Mouse (Mus musculus) heart, embryonic 16.5 days (tissue): ENCODE data around the gene Irx1. TPM values are rescaled to one million over a fixed set of nuclear protein-coding genes. Genes with fewer than 3 reads are reported as not detected.

Source experiments
- ATAC-seq: fragments of 200-750 bp; cut with Nextera tagmentation; replicated peaks from 2 replicates; pipeline ENCODE4 v1.8.0; 2017; ENCODE audit warnings: moderate number of reproducible peaks; ENCODE audit not compliant: insufficient read depth, low FRiP score; ENCODE audit errors: extremely low read depth
- H3K27ac ChIP-seq: fragments of 300-500 bp; sonication (generic); 2 replicates; pipeline ENCODE4 v1.5.1; 2014; ENCODE audit warnings: mild to moderate bottlenecking, low read length, control low read depth, moderate library complexity
- H3K27me3 ChIP-seq: fragments of 300-500 bp; sonication (generic); 2 replicates; pipeline ENCODE4 v1.6.1; 2014; ENCODE audit warnings: low read length, mixed read lengths; ENCODE audit not compliant: control insufficient read depth, insufficient read depth
- H3K36me3 ChIP-seq: fragments of 300-500 bp; sonication (generic); 2 replicates; pipeline ENCODE4 v1.6.1; 2014; ENCODE audit not compliant: control insufficient read depth, insufficient read depth
- H3K4me1 ChIP-seq: fragments of 300-500 bp; sonication (generic); 2 replicates; pipeline ENCODE4 v1.6.1; 2014; ENCODE audit warnings: low read length, mixed read lengths; ENCODE audit not compliant: control insufficient read depth, insufficient read depth
- H3K4me2 ChIP-seq: fragments of 300-500 bp; sonication (generic); 2 replicates; pipeline ENCODE4 v1.6.1; 2014; ENCODE audit warnings: low read depth, mild to moderate bottlenecking, control low read depth, low read length
- H3K4me3 ChIP-seq: fragments of 300-500 bp; sonication (generic); 2 replicates; pipeline ENCODE4 v1.5.1; 2014; ENCODE audit warnings: mild to moderate bottlenecking, control low read depth, low read length
- H3K9ac ChIP-seq: fragments of 300-500 bp; sonication (generic); 2 replicates; pipeline ENCODE4 v1.6.1; 2014; ENCODE audit warnings: low read length, control low read depth
- H3K9me3 ChIP-seq: fragments of 300-500 bp; sonication (generic); replicated peaks from 2 replicates; pipeline ENCODE4 v1.6.1; 2016; ENCODE audit warnings: low read length; ENCODE audit not compliant: control insufficient read depth
- WGBS: fragments of 180-500 bp; shearing (Covaris S2); extraction: QIAGEN DNeasy Blood & Tissue Kit; methylation state at CpG from one replicate; pipeline ENCODE4 v1.1.7; 2014; 5-methylcytosine and 5-hydroxymethylcytosine counted together
- polyA plus RNA-seq: library from polyadenylated mRNA; unstranded; fragments of >200 nt; fragmentation: Nextera tagmentation; extraction: Ambion mirVana; gene quantifications from 2 replicates; pipeline ENCODE4 v1.2.1, GENCODE M21; 2015

Gene Irx1
- polyA plus RNA-seq, 1 experiment from 2014 or later: 1.8 TPM

DNA sequence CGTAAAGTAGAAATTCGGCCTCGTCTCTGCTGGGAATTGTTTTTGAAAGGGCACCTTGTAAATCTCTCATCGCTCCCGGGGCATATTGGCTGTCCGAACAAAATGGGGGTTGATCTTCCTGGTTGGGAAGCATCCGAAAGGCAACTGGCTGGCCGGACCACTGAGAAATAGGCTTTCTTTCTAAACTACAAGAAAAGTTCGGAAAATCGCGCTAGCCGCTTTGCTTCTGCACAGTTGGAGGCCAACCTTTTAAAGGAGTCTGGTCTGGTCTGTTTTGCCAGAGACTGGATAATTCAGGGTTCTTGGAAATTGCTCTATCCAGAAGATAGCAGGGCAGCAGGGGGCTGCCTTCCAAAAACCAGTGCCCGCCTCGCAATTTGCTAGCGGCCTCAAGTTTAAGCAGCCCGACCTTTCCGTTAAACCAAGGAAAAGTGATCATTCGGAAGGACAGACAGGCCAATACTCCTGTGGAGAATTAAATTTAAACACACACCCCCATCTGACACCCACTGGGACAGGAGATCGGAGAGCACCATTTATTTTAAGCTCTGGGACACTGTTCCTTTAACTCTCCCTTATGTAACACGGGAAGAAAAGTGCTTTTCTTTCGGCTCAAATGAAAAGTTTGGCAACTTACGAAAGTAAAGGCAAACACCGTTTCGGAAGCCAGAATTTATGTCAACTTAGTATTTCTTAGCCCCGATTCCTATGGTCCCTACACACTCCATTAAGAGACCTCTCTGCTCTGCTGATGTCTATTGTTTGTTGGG, 1.4 kb downstream of the Irx1 start:
- Histone ChIP-seq H3K4me2 (peak overlapping the region; percentile 76), H3K36me3 (no peaks in the 10 kb centered on the region), H3K4me1 (0 out of 2 replicates have a peak, but pooled peaks cover 7% of the 10 kb centered on the region), H3K27me3 (peaks cover 73% of the 10 kb centered on the region), H3K4me3 (peak overlapping the region; percentile 59), H3K27ac (peak overlapping the region; percentile 81), H3K9ac (peak overlapping the region; percentile 73), H3K9me3 (no peaks in the 10 kb centered on the region)
- WGBS: 4% methylated on average over 25 of the region's 25 CpGs
- ATAC-seq: no peak

DNA sequence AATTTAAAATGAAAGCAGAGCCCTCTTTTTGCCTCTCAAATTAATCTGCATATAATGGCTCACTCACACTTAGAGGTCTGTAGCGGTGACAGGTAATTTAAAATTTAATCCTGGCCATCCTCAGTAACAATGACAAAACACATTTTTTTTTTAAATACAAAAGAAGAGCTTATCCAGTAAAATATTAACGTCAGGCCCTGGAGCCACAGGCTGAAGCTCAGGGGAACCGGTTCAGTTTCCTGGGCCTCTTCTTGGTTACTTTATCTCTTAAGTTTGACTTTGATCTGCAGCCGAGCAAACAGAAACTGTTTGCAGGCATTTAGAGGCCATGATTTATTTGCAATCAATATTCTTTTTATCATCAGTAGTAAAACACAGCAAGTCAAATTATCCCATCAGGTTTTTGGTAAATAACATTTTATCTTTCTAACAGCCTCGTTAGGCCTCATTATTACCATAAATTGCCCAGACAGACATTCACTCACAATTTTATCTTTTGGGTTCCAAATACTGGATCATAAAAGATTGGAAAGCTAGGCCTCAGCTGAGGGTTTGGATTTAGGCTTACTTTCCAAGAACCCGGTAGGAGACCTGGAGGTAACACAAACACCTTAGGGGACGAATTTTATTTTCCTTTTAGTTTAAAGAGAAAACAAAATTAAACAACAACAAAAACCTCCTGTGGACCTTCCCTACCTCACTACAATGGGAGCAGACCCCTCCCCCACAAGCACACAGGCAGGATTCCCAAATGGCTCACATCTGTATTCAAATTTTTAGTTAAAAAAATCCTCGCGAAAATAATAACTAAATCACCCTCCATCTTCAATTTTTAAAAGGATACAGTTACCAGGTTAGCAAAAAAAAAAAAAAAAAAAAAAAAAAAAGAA, 2.4 kb downstream of the Irx1 start:
- 0 out of 2 replicates have a peak, but pooled peaks cover 7% of the 10 kb centered on the region for H3K4me1 ChIP-seq
- H3K27ac ChIP-seq: no peak overlapping the region
- no peaks in the 10 kb centered on the region for H3K9me3 ChIP-seq
- no peaks in the 10 kb centered on the region for H3K36me3 ChIP-seq
- ATAC-seq: no peak
- H3K27me3 ChIP-seq: peaks cover 72% of the 10 kb centered on the region
- H3K4me2 ChIP-seq: peak overlapping the region; percentile 76
- H3K9ac ChIP-seq: peak overlapping the region; percentile 28; the same call in 1 of the 2 replicates
- peak overlapping the region; percentile 59 for H3K4me3 ChIP-seq
- WGBS: 27% methylated on average over 9 of the region's 9 CpGs

DNA sequence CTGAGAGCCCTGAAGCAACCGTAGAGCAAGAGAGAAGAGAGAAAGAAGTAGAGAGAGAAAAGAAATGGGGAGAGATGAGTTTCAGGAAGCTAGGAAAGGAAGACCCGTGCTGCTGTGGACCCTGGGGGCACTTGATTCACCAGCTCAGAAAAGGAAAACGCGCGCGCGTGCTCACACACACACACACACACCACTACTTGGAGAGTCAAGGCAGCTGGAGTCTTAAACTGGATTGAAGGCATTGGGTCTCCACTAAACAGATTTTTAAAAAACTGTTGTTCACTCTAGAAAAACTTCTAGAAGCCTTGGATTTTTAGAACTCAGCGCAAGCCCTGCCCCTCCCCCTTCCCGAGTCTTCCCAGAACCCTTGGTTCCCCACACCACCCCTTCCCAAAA, 3.2 kb downstream of the Irx1 start:
- H3K9me3 ChIP-seq: no peaks in the 10 kb centered on the region
- no peak overlapping the region for H3K27ac ChIP-seq
- ATAC-seq: no peak
- no peaks in the 10 kb centered on the region for H3K36me3 ChIP-seq
- peak overlapping the region; percentile 76 for H3K4me2 ChIP-seq
- WGBS: 17% methylated on average over 9 of the region's 9 CpGs
- peak overlapping the region; percentile 53; the same call in 1 of the 2 replicates for H3K9ac ChIP-seq
- H3K4me1 ChIP-seq: 0 out of 2 replicates have a peak, but pooled peaks cover 7% of the 10 kb centered on the region
- H3K27me3 ChIP-seq: peaks cover 72% of the 10 kb centered on the region
- peak overlapping the region; percentile 59 for H3K4me3 ChIP-seq

DNA sequence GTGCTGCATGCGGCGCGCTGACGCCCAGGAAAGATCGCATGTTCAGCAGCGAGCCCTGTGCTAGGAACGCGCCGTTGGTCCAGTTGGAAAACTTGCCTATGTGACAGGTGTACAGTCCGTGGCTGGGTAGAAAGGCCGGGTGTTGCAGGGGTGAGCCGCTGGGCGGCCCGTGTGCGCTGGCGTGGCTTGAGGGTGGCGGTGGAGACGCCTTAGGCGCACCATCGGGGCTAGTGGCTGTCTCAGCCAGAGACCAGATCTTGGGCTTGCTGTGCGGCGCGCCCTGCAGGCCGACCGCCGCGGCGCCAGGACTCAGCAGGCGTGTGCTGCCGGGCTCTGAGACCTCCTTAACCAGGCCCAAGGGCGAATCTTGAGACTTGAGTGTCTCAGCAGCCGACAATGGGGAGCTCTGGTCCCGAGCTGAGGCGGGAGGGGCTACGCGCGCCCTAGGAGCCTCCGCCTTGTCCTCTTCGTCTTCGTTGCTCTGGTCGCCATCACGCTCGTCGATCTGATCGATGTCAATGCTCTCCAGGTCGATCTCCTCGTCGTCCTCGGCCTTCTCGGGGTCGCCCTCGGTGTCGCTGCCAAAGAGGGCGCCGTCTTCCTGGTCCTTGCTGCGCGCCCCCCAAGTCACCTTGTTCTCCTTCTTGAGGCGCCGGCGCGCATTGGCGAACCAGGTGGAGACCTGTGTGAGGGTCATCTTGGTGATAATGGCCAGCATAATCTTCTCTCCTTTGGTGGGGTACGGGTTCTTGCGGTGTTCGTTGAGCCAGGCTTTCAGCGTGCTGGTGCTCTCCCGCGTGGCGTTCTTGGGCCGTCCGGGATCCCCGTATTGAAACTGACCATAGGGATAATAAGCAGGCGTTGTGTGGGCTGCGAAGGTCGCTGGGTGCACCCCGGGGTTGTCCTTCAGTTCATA, 3.9 kb downstream of the Irx1 start:
- no peak overlapping the region for H3K27ac ChIP-seq
- H3K9ac ChIP-seq: peak overlapping the region; percentile 53
- H3K36me3 ChIP-seq: no peaks in the 10 kb centered on the region
- H3K4me3 ChIP-seq: peak overlapping the region; percentile 59
- H3K4me1 ChIP-seq: 0 out of 2 replicates have a peak, but pooled peaks cover 7% of the 10 kb centered on the region
- no peak; the same call in 1 of the 2 replicates for ATAC-seq
- peaks cover 70% of the 10 kb centered on the region for H3K27me3 ChIP-seq
- 6% methylated on average over 75 of the region's 76 CpGs for WGBS
- peak overlapping the region; percentile 76 for H3K4me2 ChIP-seq
- no peaks in the 10 kb centered on the region for H3K9me3 ChIP-seq

DNA sequence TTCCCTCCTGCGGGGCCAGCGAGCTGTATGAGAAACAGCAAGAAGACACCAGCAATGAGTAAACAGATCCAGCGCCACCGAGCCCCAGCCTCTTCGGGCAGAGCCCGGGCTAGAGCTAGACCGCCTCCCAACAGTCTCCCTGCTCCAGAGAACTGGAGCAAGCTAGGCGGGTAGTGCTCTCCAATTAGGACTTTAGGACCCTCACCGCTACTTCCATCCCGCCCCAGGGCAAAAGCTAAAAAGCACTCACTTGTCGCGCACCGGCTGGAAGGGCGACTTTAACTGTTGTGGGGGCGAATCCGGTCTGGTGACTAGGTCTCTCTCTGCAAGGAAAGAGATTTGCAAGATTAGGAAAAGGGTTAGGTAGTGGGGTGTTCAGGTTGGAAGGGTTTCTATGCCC, 4.9 kb downstream of the Irx1 start:
- H3K27ac ChIP-seq: no peak overlapping the region
- H3K9me3 ChIP-seq: no peaks in the 10 kb centered on the region
- no peaks in the 10 kb centered on the region for H3K36me3 ChIP-seq
- 15% methylated on average over 16 of the region's 16 CpGs for WGBS
- ATAC-seq: no peak
- H3K27me3 ChIP-seq: peaks cover 66% of the 10 kb centered on the region
- H3K4me2 ChIP-seq: peak overlapping the region; percentile 76
- H3K4me1 ChIP-seq: 0 out of 2 replicates have a peak, but pooled peaks cover 4% of the 10 kb centered on the region
- H3K9ac ChIP-seq: no peak overlapping the region
- peak overlapping the region; percentile 59; the same call in 1 of the 2 replicates for H3K4me3 ChIP-seq

DNA sequence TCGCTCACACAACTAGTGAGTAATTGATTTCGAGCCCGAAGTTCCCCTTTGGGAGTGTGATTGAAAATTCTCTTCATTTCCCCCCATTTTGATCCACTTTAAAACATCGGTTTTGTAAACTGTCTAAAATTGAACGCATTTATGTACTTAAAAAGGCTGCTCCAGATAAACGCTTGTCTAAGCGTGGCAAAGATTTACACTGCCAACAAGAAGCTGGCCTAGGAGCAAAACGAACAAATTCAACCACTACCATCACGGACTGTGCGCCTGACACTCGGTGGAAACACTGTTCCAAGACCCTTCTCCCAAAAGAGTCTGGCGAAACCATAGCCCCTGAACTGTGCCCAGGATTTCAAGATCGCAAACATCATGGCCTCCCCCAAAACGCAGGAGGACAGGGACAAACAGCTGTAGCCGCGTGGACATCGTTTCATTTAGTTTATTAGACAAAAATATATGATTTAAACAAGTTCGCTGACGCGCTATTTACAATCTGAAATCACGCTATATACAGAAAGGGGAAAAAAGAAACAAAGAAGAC, 5.6 kb downstream of the Irx1 start:
- H3K9ac ChIP-seq: no peak overlapping the region

DNA sequence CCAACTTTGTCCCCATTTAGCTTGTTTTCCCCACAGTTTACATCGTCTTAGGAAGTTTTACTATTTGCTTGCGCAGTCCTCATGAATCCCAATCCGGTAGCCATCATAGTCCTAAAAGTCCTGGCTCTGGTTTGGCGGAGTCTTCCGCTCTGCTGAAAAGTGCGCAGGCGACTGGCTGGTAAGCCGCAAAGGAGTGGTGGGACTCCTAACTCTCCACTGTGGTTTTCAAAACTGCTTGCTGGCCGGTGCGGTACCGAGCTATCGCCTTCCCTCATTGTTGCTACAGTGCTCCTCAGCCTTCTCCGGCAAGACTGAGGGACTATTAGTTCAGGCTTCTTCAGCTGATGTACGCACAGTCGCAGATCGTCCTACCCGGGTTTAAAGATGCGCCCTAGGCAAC, 6.4 kb downstream of the Irx1 start:
- Histone ChIP-seq H3K4me2 (no peak overlapping the region), H3K27me3 (peaks cover 69% of the 10 kb centered on the region), H3K27ac (no peak overlapping the region), H3K9ac (no peak overlapping the region), H3K4me1 (no peaks in the 10 kb centered on the region), H3K9me3 (no peaks in the 10 kb centered on the region), H3K36me3 (no peaks in the 10 kb centered on the region), H3K4me3 (no peak overlapping the region)
- 27% methylated on average over 18 of the region's 18 CpGs for WGBS
- ATAC-seq: no peak

More for the DNA sequence above, 5.6 kb downstream of the Irx1 start:
- Histone ChIP-seq H3K4me3 (no peak overlapping the region), H3K27me3 (peaks cover 69% of the 10 kb centered on the region), H3K27ac (no peak overlapping the region), H3K36me3 (no peaks in the 10 kb centered on the region), H3K4me2 (peak overlapping the region; percentile 76; the same call in 1 of the 2 replicates), H3K4me1 (no peaks in the 10 kb centered on the region), H3K9me3 (no peaks in the 10 kb centered on the region)
- WGBS: 20% methylated on average over 21 of the region's 21 CpGs
- ATAC-seq: no peak

DNA sequence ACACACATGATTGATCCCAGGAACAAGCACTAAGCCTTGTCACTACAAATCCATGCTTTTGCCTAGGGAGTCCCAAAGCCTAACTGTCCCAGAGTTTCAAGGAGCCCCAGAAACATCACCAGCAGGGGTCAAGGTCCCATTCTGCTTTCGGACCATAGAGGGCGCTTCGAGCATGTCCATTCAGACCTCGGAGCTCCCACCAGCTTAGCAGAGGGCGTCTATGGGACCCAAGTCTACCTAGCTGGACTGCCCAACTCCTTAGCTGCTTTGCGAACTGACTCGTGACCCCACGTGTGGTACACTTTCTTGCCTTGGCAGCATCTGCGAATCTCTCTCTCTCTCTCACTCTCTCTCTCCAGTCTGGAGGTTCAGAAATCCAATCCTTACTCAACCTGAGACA, 7.0 kb downstream of the Irx1 start:
- 10% methylated on average over 9 of the region's 9 CpGs for WGBS
- Histone ChIP-seq H3K36me3 (no peaks in the 10 kb centered on the region), H3K4me2 (no peak overlapping the region), H3K4me1 (no peaks in the 10 kb centered on the region), H3K27me3 (peaks cover 69% of the 10 kb centered on the region), H3K27ac (no peak overlapping the region), H3K4me3 (no peak overlapping the region), H3K9me3 (no peaks in the 10 kb centered on the region), H3K9ac (no peak overlapping the region)
- peak; percentile 56 for ATAC-seq
